Mouse (Mus musculus) ES-E14 (cell line): Measurements from ENCODE around the gene Mical2. TPM values are rescaled to one million over a fixed set of nuclear protein-coding genes. Genes with fewer than 3 reads are reported as not detected.

Source experiments
- DNase-seq: peaks from one replicate; pipeline ENCODE4 v3.0.0-alpha.2; 2013; ENCODE audit warnings: low read depth, low spot score
- H3K27ac ChIP-seq: 2 replicates; pipeline ENCODE4 v1.5.1; 2012; ENCODE audit warnings: low read depth, mild to moderate bottlenecking, low read length, moderate library complexity, mixed read lengths; ENCODE audit not compliant: poor library complexity, insufficient read depth, severe bottlenecking
- H3K36me3 ChIP-seq: 2 replicates; pipeline ENCODE4 v1.6.1; 2012; ENCODE audit warnings: mild to moderate bottlenecking, low read length, moderate library complexity, mixed read lengths; ENCODE audit not compliant: control insufficient read depth, poor library complexity, insufficient read depth, severe bottlenecking
- H3K4me1 ChIP-seq, 2 experiments: fragments of 150-350 bp in 1 of 2; sonication (generic) in 1 of 2; 2 replicates each; pipeline ENCODE4 v1.6.1; 2012; ENCODE audit warnings: low read length in 2 of 2, mild to moderate bottlenecking in 1 of 2, mixed read lengths in 1 of 2; ENCODE audit not compliant: control insufficient read depth in 2 of 2, insufficient read depth in 2 of 2, poor library complexity in 1 of 2
- H3K4me3 ChIP-seq, 2 experiments: fragments of 150-350 bp in 1 of 2; sonication (generic) in 1 of 2; 2 replicates each; pipeline ENCODE4 v1.5.1; 2012; ENCODE audit warnings: low read length in 2 of 2, low read depth in 1 of 2, mild to moderate bottlenecking in 1 of 2, mixed read lengths in 1 of 2; ENCODE audit not compliant: insufficient read depth in 1 of 2, poor library complexity in 1 of 2, severe bottlenecking in 1 of 2
- H3K9ac ChIP-seq: 2 replicates; pipeline ENCODE4 v1.6.1; 2012; ENCODE audit warnings: low read depth, mild to moderate bottlenecking, low read length, mixed read lengths; ENCODE audit not compliant: poor library complexity, insufficient read depth, severe bottlenecking
- H3K9me3 ChIP-seq: fragments of 150-350 bp; sonication (generic); 2 replicates; pipeline ENCODE4 v1.6.1; 2012; ENCODE audit warnings: low read depth, mild to moderate bottlenecking, low read length; ENCODE audit not compliant: control insufficient read depth, insufficient read depth
- CHD2 ChIP-seq: IDR thresholded peaks from 2 replicates; pipeline ENCODE4 v1.6.1; 2014; ENCODE audit warnings: mild to moderate bottlenecking, low read depth, low read length, inconsistent platforms
- HCFC1 ChIP-seq: IDR thresholded peaks from 2 replicates; pipeline ENCODE4 v1.6.1; 2012; ENCODE audit warnings: low read length, inconsistent platforms, borderline replicate concordance; ENCODE audit not compliant: insufficient read depth
- MAFK ChIP-seq: IDR thresholded peaks from 2 replicates; pipeline ENCODE4 v1.6.1; 2014; ENCODE audit warnings: mild to moderate bottlenecking, low read depth, low read length, inconsistent platforms; ENCODE audit not compliant: insufficient read depth
- ZC3H11A ChIP-seq: IDR thresholded peaks from 2 replicates; pipeline ENCODE4 v1.6.1; 2012; ENCODE audit warnings: low read depth, mild to moderate bottlenecking, inconsistent platforms, low read length, borderline replicate concordance
- ZNF384 ChIP-seq: IDR thresholded peaks from 2 replicates; pipeline ENCODE4 v1.6.1; 2012; ENCODE audit warnings: low read depth, low read length, inconsistent platforms
- in situ Hi-C, 2 experiments: fragments of 600-800 bp; cut with MboI; formaldehyde crosslinking; loops; one replicate each; pipeline ENCODE4 v1.15.1; 2025; ENCODE audit warnings: low sequenced_read_pairs in 2 of 2, inconsistent platforms in 1 of 2; ENCODE audit not compliant: unreplicated experiment in 2 of 2
- total RNA-seq: library from RNA; depleted of rRNA; stranded (reverse); fragments of 300-350 nt; gene quantifications from 2 replicates; pipeline ENCODE4 v1.2.3, GENCODE M21; 2012

The Mical2 gene
- total RNA-seq, 1 experiment = 9.9 TPM

DNA sequence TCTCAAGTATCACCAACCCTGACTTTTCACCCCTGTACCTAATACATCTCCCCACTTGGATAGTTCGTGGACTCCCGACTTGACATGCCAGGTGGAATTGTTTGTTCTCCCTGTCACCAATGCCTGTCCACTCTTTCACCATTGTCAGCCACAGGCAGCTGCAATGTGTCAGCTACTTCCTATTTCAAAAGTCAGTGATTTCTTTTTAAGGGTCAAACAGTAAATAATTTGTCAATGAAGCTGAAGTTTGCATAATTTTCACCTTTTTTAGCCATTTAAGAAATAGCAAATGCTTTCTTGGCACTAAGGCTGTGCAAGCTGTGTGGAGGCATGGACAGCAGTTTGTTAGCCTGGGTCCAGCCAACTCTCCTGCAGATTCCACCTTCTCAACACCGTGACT lies 214.2 kb downstream of the Mical2 start:
- Histone ChIP-seq H3K4me1 (no peaks in the 10 kb centered on the region; a peak in 1 of 4 replicates), H3K4me3 (no peak overlapping the region), H3K9me3 (no peaks in the 10 kb centered on the region), H3K36me3 (no peaks in the 10 kb centered on the region), H3K9ac (no peak overlapping the region), H3K27ac (no peak overlapping the region)
- DNase-seq = no peak
- in situ Hi-C loops = no loop called here
- TF ChIP-seq ZNF384 = no peak

DNA sequence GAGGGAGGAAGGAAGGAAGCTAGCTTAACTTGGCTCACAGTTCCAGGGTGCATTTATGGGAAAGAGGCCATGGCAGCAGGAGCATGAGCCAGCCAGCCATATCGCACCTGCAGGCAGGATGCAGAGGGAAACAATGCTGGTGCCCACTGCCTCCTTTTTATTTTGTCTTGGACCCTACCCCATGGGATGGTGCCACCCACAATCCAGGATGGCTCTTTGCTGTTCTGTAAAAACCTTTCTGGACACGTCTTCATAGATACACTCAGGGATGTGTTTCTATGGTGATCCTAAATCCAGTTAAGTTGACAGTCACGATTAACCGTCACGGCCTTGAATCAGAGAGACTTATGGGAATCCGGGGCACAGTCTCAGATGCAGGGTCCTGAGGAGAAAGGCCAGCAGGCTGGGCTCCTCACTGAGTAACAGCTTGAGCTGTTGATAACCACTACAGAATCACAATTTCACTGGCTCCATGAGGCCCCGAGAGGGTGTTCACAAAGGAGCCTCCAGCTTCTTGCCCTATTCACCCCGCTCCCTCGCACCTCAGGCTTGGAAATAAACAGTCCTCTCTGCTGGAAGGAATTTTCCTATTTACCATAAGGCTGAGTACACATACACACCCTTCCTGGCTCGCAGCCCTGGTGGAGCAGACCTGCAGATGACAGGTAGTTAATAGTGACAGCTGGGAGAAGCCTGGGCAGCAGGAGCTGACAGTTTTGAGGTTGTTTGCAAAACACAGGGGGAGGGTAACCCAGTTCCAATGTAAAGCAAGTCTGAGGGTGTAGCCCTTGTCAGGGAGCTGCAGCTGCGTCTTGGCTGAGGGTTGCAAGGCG lies 218.7 kb downstream of the Mical2 start:
- no peak for TF ChIP-seq HCFC1
- no peak for TF ChIP-seq CHD2
- TF ChIP-seq ZNF384 = no peak
- no peak for TF ChIP-seq MAFK
- no peak for TF ChIP-seq ZC3H11A
- in situ Hi-C loops = no loop called here
- H3K4me3 ChIP-seq = no peak overlapping the region
- no peak overlapping the region for H3K27ac ChIP-seq
- no peak overlapping the region for H3K9ac ChIP-seq
- H3K36me3 ChIP-seq = no peaks in the 10 kb centered on the region
- no peaks in the 10 kb centered on the region; a peak in 1 of 4 replicates for H3K4me1 ChIP-seq
- no peak for DNase-seq
- H3K9me3 ChIP-seq = no peaks in the 10 kb centered on the region

DNA sequence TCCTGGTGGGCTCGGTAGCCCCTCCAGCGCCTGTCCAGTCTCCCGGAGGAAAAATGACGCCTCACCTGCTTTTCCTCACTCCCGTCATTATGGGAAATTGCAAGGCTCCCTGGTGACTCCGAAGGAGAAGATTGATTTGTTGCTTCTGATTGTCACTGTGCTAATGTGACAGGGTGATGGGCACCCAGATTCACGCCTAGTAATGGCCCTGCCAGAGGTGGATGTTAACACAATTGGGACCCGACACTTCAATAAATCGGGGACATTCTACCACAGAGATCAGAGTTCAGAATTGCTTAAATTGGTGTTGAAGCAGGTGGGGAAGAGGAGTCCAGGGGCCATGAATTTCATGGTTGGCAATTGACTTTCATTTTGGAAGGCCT lies 219.3 kb downstream of the Mical2 start:
- H3K4me1 ChIP-seq = no peaks in the 10 kb centered on the region; a peak in 1 of 4 replicates
- no peak overlapping the region for H3K4me3 ChIP-seq
- H3K36me3 ChIP-seq = no peaks in the 10 kb centered on the region
- DNase-seq = no peak
- no peak for TF ChIP-seq ZNF384
- no peak for TF ChIP-seq HCFC1
- no peak for TF ChIP-seq MAFK
- no peak for TF ChIP-seq CHD2
- no peak for TF ChIP-seq ZC3H11A
- no peaks in the 10 kb centered on the region for H3K9me3 ChIP-seq
- in situ Hi-C loops = no loop called here
- no peak overlapping the region for H3K9ac ChIP-seq
- no peak overlapping the region for H3K27ac ChIP-seq

DNA sequence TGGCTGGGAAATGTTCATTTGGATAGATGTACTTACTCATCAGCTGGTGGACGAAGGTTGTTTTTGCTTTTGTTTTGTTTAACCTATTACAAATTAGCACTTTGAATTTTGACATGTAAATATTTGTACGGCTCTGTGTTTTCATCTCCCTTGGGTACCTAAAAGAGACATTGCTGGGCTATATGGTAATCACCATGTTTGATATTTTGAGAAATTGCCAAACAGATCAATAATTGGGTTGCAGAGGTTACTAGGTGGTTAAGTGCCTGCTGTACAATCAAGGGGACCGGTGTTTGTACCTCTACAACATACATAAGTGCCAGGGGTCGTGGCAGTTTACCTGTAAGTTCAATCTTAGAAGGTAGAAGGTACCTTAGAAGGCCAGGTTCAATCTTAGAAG lies 220.8 kb downstream of the Mical2 start:
- Histone ChIP-seq H3K4me3 (no peak overlapping the region), H3K9ac (no peak overlapping the region), H3K4me1 (peaks cover 0 to 8% of the 10 kb centered on the region in 2 experiments; a peak in 2 of 4 replicates), H3K27ac (no peak overlapping the region), H3K9me3 (no peaks in the 10 kb centered on the region), H3K36me3 (no peaks in the 10 kb centered on the region)
- TF ChIP-seq CHD2 = no peak
- no peak for TF ChIP-seq MAFK
- TF ChIP-seq ZC3H11A = no peak
- TF ChIP-seq HCFC1 = no peak
- no peak for TF ChIP-seq ZNF384
- DNase-seq = no peak
- in situ Hi-C loops = no loop called here
